Mouse (Mus musculus) spleen, adult 2 months (tissue): ENCODE measurements around the gene Thrsp.

Experiments used
- CTCF ChIP-seq: fragments of 200-500 bp; IDR thresholded peaks from 2 replicates; pipeline ENCODE4 v1.5.1; 2011; ENCODE audit warnings: mild to moderate bottlenecking, inconsistent platforms; ENCODE audit not compliant: insufficient read depth, insufficient read length, insufficient replicate concordance; ENCODE audit errors: extremely low read depth
- POLR2A ChIP-seq: fragments of 200-500 bp; IDR thresholded peaks from 2 replicates; pipeline ENCODE4 v1.6.1; 2011; ENCODE audit warnings: low read depth, low read length, inconsistent platforms

- no peak for TF ChIP-seq CTCF
- no peak for TF ChIP-seq POLR2A
These were observed 1.1 kb downstream of the Thrsp start for GRCm38 (mm10) chr7:97416473-97416872.
